Mouse (Mus musculus) intestine, embryonic 15.5 days (tissue): ENCODE measurements around the gene Dync1i1. TPM values are rescaled to one million over a fixed set of nuclear protein-coding genes. Genes with fewer than 3 reads are reported as not detected.

Source experiments
- ATAC-seq: fragments of 200-750 bp; cut with Nextera tagmentation; 2 replicates; pipeline ENCODE4 v1.8.0; 2017; ENCODE audit warnings: moderate TSS enrichment, moderate library complexity
- H3K27ac ChIP-seq: fragments of 300-500 bp; sonication (generic); 2 replicates; pipeline ENCODE4 v1.5.1; 2015; ENCODE audit warnings: mild to moderate bottlenecking, inconsistent platforms
- H3K27me3 ChIP-seq: fragments of 300-500 bp; sonication (generic); replicated peaks from 2 replicates; pipeline ENCODE4 v1.6.1; 2015; ENCODE audit warnings: inconsistent platforms
- H3K36me3 ChIP-seq: fragments of 300-500 bp; sonication (generic); 2 replicates; pipeline ENCODE4 v1.6.1; 2015; ENCODE audit warnings: inconsistent platforms
- H3K4me1 ChIP-seq: fragments of 300-500 bp; sonication (generic); replicated peaks from 2 replicates; pipeline ENCODE4 v1.6.1; 2015; ENCODE audit warnings: inconsistent platforms
- H3K4me2 ChIP-seq: fragments of 300-500 bp; sonication (generic); replicated peaks from 2 replicates; pipeline ENCODE4 v1.6.1; 2015; ENCODE audit warnings: mild to moderate bottlenecking, inconsistent platforms
- H3K4me3 ChIP-seq: fragments of 300-500 bp; sonication (generic); replicated peaks from 2 replicates; pipeline ENCODE4 v1.5.1; 2015; ENCODE audit warnings: inconsistent platforms
- H3K9ac ChIP-seq: fragments of 300-500 bp; sonication (generic); 2 replicates; pipeline ENCODE4 v1.6.1; 2015; ENCODE audit warnings: inconsistent platforms
- H3K9me3 ChIP-seq: fragments of 300-500 bp; sonication (generic); 2 replicates; pipeline ENCODE4 v1.6.1; 2016; ENCODE audit warnings: inconsistent platforms
- WGBS: fragments of 180-500 bp; shearing (Covaris S2); methylation state at CpG from one replicate; pipeline ENCODE4 v1.1.7; 2015; 5-methylcytosine and 5-hydroxymethylcytosine counted together
- polyA plus RNA-seq: library from polyadenylated mRNA; unstranded; fragments of >200 nt; fragmentation: Nextera tagmentation; extraction: Ambion mirVana; gene quantifications from 2 replicates; pipeline ENCODE4 v1.2.1, GENCODE M21; 2015

The Dync1i1 gene
- polyA plus RNA-seq, 1 experiment from 2014 or later, result 0.54 TPM

GRCm38 (mm10) chr6:5790607-5791006 is 65.2 kb downstream of the Dync1i1 start:
- no peaks in the 10 kb centered on the region for H3K9me3 ChIP-seq
- no peak overlapping the region for H3K4me2 ChIP-seq
- H3K27me3 ChIP-seq, result no peaks in the 10 kb centered on the region
- no peak overlapping the region for H3K9ac ChIP-seq
- 71% methylated on average over 7 of the region's 7 CpGs for WGBS
- no peak for ATAC-seq
- H3K27ac ChIP-seq, result no peak overlapping the region
- no peak overlapping the region for H3K4me3 ChIP-seq
- no peaks in the 10 kb centered on the region for H3K36me3 ChIP-seq
- H3K4me1 ChIP-seq, result no peaks in the 10 kb centered on the region

DNA sequence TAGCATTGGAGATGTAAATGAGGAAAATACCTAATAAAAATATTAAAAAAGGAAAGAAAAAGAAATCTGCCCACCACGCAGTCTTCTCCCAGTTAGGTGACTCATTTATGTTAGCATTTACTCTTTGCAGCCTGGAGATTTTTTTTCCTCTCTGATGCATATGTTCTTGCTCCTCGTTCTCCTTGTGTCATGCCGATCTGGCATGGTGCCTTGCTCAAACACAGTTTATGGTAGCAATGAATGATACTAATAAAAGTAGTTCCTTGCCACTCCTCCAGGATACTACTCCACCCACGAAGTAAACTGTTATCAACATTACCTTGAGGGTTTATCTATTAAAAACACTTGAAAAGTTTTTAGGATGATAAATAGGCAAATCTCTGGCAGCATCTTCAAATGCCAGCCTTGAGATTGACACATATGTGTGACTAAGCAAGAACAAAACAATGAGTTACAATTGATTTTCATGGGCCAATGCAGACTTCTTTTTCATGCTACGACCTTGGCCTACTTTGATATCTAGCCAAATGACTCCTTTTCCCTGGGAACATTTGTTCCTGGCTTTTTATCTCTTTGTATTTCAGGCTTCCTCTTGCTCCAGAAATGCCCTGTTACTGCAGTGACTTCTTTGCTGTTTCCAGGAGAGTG is 68.8 kb downstream of the Dync1i1 start:
- Histone ChIP-seq H3K27me3 (no peaks in the 10 kb centered on the region), H3K36me3 (no peaks in the 10 kb centered on the region), H3K9me3 (no peaks in the 10 kb centered on the region), H3K9ac (no peak overlapping the region), H3K4me3 (no peak overlapping the region), H3K27ac (no peak overlapping the region), H3K4me2 (no peak overlapping the region), H3K4me1 (no peaks in the 10 kb centered on the region)
- ATAC-seq, result peak; percentile 84
- WGBS, result 55% methylated on average over 5 of the region's 5 CpGs

DNA sequence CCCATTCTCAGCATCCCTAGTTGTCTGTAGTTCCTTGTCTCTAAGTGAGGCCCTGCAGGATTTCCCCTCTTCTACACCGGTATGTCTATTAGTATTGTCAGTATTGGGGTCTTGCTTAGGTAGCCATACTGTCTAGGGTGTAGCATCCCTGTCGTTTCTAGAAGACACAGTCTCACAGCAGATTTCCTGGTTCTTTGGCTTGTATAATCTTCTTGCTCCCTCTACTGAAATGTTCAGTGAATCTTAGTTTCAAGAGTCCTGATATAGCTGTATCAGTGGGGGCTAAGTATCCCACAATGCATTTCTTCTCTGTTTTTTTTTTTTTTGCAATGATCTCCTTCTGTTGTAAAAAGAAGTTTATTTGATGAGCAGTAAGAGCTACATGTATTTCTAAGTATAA is 69.9 kb downstream of the Dync1i1 start:
- H3K9ac ChIP-seq, result no peak overlapping the region
- no peaks in the 10 kb centered on the region for H3K27me3 ChIP-seq
- WGBS, result 70% methylated on average over 2 of the region's 2 CpGs
- H3K27ac ChIP-seq, result no peak overlapping the region
- H3K4me3 ChIP-seq, result no peak overlapping the region
- H3K9me3 ChIP-seq, result no peaks in the 10 kb centered on the region
- H3K4me1 ChIP-seq, result no peaks in the 10 kb centered on the region
- no peak overlapping the region for H3K4me2 ChIP-seq
- ATAC-seq, result no peak
- H3K36me3 ChIP-seq, result no peaks in the 10 kb centered on the region

DNA sequence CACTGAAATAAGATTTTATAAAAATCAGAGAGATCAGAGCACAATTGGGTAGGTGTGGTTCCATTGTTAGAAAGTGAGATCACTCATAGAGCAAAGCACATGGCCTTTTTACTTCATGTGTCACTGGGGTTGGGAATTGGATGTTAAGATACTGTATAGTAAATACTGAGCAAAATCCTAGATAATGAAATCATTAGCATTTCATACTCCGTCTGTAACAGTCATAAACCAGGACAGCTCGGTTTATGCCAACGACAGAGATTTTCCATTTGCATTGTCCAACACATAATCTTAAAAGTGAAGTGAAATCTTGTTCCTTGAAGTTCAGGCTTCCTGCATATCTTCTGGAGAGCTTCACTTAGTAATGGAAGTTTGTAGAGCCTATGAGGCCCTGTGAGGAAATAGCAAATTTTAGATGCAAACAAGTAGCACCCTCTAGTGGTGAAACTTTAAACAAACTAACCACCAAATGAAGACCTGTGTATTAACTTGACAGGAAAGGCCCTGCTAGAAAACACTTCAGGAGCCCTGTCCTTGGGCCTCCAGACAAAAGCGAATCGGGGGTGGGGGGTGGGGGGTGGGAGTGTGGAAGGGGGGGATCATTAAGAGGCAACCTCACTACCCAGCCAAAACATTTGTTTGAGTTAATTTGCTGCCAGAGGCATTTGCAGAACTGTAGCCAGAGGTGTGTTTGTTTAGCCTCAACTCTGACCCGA is 76.8 kb downstream of the Dync1i1 start:
- H3K36me3 ChIP-seq, result no peaks in the 10 kb centered on the region
- 41% methylated on average over 6 of the region's 6 CpGs for WGBS
- H3K27me3 ChIP-seq, result no peaks in the 10 kb centered on the region
- no peak overlapping the region for H3K4me2 ChIP-seq
- H3K27ac ChIP-seq, result no peak overlapping the region
- no peaks in the 10 kb centered on the region for H3K4me1 ChIP-seq
- H3K9me3 ChIP-seq, result no peaks in the 10 kb centered on the region
- H3K4me3 ChIP-seq, result no peak overlapping the region
- peak; percentile 65 for ATAC-seq
- no peak overlapping the region for H3K9ac ChIP-seq

DNA sequence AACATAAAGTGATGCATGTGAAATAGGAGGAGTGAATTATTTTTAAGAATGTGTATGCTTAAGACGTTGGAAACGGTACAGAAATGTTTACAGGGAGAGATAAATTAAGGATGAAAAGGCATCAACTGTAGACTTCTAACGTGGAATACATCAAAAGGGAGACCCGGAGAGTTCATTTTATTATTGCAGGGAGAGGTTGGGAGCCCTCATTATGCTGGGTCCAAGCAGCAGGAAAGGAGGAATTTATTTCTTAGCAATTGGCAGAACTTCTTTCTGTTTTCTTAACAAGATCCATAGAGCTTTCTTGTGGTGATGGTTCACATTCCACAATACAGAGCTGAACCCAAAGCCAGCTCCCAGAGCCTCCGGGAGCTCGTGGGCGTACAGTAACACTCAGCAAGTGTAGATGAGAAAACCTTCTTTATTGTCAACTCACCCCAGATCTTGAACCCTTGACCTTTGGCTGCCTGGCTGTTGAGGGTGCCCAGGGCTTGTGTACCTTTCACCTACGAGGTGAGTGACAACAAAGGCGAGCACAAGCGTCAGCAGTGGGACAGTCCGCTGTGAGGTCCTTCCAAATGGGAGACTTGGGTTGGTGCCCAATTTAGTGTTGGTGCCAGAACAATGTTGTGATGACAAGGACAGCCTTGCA is 77.5 kb downstream of the Dync1i1 start:
- Histone ChIP-seq H3K4me1 (no peaks in the 10 kb centered on the region), H3K9me3 (no peaks in the 10 kb centered on the region), H3K9ac (no peak overlapping the region), H3K36me3 (no peaks in the 10 kb centered on the region), H3K4me2 (no peak overlapping the region), H3K4me3 (no peak overlapping the region), H3K27ac (no peak overlapping the region), H3K27me3 (no peaks in the 10 kb centered on the region)
- 57% methylated on average over 11 of the region's 11 CpGs for WGBS
- no peak for ATAC-seq

- Histone ChIP-seq H3K4me2 (no peak overlapping the region), H3K4me3 (no peak overlapping the region), H3K36me3 (no peaks in the 10 kb centered on the region), H3K27ac (no peak overlapping the region), H3K9me3 (no peaks in the 10 kb centered on the region), H3K9ac (no peak overlapping the region), H3K4me1 (0 out of 2 replicates have a peak, but pooled peaks cover 2% of the 10 kb centered on the region), H3K27me3 (no peaks in the 10 kb centered on the region)
- 37% methylated on average over 3 of the region's 3 CpGs for WGBS
- peak; percentile 51 for ATAC-seq
Observed at GRCm38 (mm10) chr6:5808008-5808421, 82.6 kb downstream of the Dync1i1 start.

DNA sequence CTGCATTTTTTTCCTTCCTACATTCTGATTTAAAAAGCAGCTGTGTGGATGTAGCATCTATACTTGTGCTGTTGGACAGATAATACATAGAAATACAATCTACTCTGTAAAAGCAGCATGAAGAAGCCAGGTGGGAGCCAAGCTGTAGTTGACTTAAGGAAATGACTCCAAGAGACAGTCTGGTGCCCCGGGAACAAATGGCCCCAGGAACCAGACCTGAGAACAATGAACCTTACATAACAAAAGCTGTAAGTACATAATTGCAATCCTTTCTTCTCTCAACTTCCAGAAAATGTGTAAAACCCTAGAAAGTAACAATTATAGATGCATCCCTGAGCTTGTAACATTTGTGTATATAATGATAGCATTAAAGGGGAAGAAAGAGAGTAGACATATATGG is 86.6 kb downstream of the Dync1i1 start:
- Histone ChIP-seq H3K36me3 (no peaks in the 10 kb centered on the region), H3K4me2 (no peak overlapping the region), H3K27me3 (no peaks in the 10 kb centered on the region), H3K4me1 (0 out of 2 replicates have a peak, but pooled peaks cover 2% of the 10 kb centered on the region), H3K9me3 (no peaks in the 10 kb centered on the region), H3K9ac (no peak overlapping the region), H3K27ac (no peak overlapping the region), H3K4me3 (no peak overlapping the region)
- no peak for ATAC-seq
- 77% methylated on average over 1 of the region's 1 CpGs for WGBS

DNA sequence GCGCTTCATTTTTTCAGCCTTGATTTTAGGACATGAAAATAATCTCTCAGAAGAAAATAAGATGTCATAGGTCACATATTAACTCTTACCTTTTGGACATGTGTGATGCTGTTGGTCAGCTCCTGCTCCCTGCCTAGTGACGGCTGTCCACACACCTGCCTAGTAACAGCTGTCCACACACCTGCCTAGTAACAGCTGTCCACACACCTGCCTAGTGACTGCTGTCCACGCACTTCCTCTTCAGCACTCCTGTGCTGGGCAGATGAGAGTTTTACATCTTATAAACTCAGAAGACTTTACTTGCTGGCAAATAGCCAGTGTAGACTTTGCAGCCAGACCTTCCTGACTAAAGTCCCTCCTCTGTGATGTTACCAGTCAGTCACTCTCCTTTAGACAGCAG is 94.2 kb downstream of the Dync1i1 start:
- Histone ChIP-seq H3K36me3 (no peaks in the 10 kb centered on the region), H3K9me3 (no peaks in the 10 kb centered on the region), H3K9ac (no peak overlapping the region), H3K4me2 (no peak overlapping the region), H3K4me3 (no peak overlapping the region), H3K4me1 (no peaks in the 10 kb centered on the region), H3K27me3 (no peaks in the 10 kb centered on the region), H3K27ac (no peak overlapping the region)
- 57% methylated on average over 3 of the region's 3 CpGs for WGBS
- peak; percentile 55 for ATAC-seq

GRCm38 (mm10) chr6:5825461-5825860 is 100.0 kb downstream of the Dync1i1 start:
- Histone ChIP-seq H3K9me3 (no peaks in the 10 kb centered on the region), H3K27ac (no peak overlapping the region), H3K4me2 (no peak overlapping the region), H3K9ac (no peak overlapping the region), H3K4me1 (no peaks in the 10 kb centered on the region), H3K4me3 (no peak overlapping the region), H3K36me3 (no peaks in the 10 kb centered on the region), H3K27me3 (no peaks in the 10 kb centered on the region)
- ATAC-seq, result no peak
- 64% methylated on average over 3 of the region's 3 CpGs for WGBS

- ATAC-seq, result no peak
- no peak overlapping the region for H3K4me2 ChIP-seq
Observed at GRCm38 (mm10) chr6:5827064-5827463, 101.6 kb downstream of the Dync1i1 start.

GRCm38 (mm10) chr6:5828409-5828974 is 103.1 kb downstream of the Dync1i1 start:
- peak; percentile 81 for ATAC-seq
- 46% methylated on average over 14 of the region's 14 CpGs for WGBS

More at GRCm38 (mm10) chr6:5827064-5827463, 101.6 kb downstream of the Dync1i1 start:
- Histone ChIP-seq H3K4me1 (no peaks in the 10 kb centered on the region), H3K27ac (no peak overlapping the region), H3K27me3 (no peaks in the 10 kb centered on the region), H3K9me3 (no peaks in the 10 kb centered on the region), H3K4me3 (no peak overlapping the region), H3K9ac (no peak overlapping the region), H3K36me3 (no peaks in the 10 kb centered on the region)
- WGBS, result 51% methylated on average over 4 of the region's 4 CpGs

DNA sequence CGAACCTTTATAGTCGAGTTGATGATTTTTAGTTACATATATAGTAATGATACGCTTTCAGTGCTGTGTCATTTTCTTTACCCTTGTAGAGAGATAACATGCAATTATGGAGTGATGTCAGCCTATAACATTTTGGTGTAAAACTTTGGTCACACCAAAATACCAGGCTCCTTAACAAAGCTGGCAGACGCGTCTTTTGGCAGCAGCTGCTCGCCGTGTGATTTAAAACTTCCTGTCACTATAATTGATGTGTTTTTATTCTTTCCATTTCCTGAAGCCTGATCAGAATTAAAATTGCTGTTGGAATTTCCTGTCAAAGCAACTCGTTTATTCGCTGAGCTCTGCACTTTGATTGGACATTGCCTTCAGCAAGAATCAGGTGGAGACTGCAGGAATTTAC is 103.7 kb downstream of the Dync1i1 start:
- Histone ChIP-seq H3K4me3 (no peak overlapping the region), H3K4me2 (no peak overlapping the region), H3K9me3 (no peaks in the 10 kb centered on the region), H3K27ac (no peak overlapping the region), H3K4me1 (no peaks in the 10 kb centered on the region), H3K27me3 (no peaks in the 10 kb centered on the region), H3K36me3 (no peaks in the 10 kb centered on the region), H3K9ac (no peak overlapping the region)
- WGBS, result 58% methylated on average over 9 of the region's 9 CpGs
- no peak for ATAC-seq

More at GRCm38 (mm10) chr6:5828409-5828974, 103.1 kb downstream of the Dync1i1 start:
- no peak overlapping the region for H3K4me2 ChIP-seq
- H3K27me3 ChIP-seq, result no peaks in the 10 kb centered on the region
- no peak overlapping the region for H3K9ac ChIP-seq
- no peaks in the 10 kb centered on the region for H3K4me1 ChIP-seq
- H3K4me3 ChIP-seq, result no peak overlapping the region
- H3K36me3 ChIP-seq, result no peaks in the 10 kb centered on the region
- H3K27ac ChIP-seq, result peak overlapping the region; percentile 38; the same call in 1 of the 2 replicates
- no peaks in the 10 kb centered on the region for H3K9me3 ChIP-seq
